Mouse (Mus musculus): ENCODE results near the gene Zfp956.
A peak's percentile ranks its signal among the peaks of the same experiment; 100 is the strongest.

Zfp956 gene

DNA sequence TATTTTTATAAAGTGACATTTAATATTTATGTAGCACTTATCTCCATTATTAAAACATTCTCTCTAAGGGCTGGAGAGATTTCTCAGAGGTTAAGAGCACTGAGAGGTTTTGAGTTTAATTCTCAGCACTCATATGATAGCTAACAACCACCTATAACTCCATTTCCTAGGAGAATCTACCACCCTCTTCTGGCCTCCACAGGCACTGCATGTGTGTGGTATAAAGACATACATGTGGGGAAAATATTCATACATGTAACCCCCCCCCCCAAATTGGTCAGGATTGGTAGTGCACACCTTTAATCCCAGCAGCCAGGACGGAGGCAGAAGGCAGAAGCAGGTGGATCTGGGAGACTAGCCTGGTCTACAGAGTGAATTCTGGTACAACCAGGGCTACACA, 21.4 kb downstream of the Zfp956 start:
- DNase-seq = peak; percentile 20

DNA sequence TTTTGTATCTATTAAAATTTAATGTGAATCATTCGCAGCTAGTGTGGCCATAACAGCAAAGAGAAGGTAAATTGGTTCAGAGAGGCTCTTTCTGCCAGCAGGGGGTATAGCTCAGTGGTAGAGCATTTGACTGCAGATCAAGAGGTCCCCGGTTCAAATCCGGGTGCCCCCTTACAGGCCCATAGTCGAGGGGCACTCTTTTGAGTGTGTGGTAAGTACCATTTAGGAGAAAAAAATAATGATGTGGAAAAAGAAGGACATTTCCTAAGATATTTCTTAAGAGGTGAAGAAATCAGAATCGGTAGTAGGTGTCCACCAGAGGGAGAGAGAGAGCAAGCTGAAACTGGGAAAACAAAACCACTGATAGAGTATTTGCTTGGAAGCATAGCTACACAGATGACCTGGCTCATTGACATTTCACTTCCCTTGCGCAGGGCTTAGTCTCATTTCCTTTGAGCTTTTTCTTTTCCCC, 25.7 kb downstream of the Zfp956 start:
- peak; percentile 81 for DNase-seq

DNA sequence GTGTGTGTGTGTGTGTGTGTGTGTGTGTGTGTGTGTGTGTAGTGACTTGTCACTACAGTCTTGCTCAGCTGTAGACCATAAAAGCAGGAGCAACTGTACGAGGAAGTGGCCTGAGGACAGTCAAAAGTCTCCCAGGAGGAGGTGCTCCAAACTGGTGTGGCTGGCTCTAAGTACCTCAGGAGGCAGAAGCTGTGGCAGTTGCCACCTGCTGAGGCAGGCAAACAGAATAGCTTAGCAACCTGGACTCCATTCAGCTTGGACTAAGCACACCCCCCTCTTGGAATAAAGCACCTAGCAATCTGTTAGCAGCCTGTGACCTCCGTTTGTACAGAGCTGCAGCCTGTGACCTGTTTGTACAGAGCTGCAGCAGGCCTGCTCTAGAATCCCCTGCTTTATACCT, 30.7 kb downstream of the Zfp956 start:
- no peak for DNase-seq

DNA sequence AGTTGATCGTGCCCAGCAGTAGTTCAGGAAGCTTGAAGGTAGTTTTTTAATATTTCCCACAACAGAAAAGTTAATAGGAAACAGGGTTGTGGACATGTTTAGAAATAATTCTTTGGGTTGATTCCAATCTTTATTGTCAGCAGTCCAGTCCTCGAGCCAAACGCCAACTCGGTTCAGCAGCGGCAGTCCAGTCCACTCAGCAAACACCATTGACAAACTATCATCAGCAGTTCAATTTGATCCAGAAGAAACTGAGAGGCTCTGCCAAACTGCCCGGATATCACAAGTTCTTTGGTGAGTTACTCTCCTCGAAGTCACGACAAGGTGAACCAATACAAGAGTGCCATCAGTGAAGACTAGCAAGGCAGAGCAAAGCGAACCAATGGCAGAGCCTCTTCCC, 42.5 kb downstream of the Zfp956 start:
- DNase-seq = no peak

DNA sequence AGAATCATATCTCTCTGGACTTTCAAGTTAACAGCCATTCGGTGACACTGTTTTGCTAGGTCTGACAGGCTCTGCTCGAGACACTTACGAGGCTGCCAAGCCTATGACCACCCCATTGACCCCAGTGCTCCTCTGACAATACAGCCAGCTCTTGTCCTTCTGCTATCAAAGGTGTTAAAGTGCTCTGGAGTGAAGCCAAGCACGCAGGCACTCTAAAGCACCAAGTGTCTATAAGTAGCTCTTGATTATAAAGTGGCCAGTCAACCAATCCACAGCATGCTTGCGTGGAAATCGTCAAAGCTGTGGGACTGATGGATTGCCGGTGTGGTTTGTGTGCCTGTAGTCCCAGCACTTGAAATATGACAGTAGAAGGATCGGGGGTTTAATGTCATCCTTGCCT, 57.5 kb downstream of the Zfp956 start:
- no peak for DNase-seq
